Mouse (Mus musculus): ENCODE data around the gene Zp1. TPM values are rescaled to one million over a fixed set of nuclear protein-coding genes. Genes with fewer than 3 reads are reported as not detected.

The Zp1 gene
- polyA plus RNA-seq, 1 experiment from 2014 or later = not detected

GRCm38 (mm10) chr19:10952021-10952939 is 31.8 kb upstream of the Zp1 start:
- Histone ChIP-seq H3K9ac (replicated peaks) (0 out of 2 replicates have a peak overlapping the region, but pooled peaks have one; percentile 1), H3K4me1 (ENCODE audit: insufficient read depth) (peaks cover 10% of the 10 kb centered on the region), H3K4me3 (ENCODE audit: low read depth, low read length) (no peak overlapping the region), H3K4me2 (ENCODE audit: low read depth, low read length) (no peak overlapping the region), H3K9me3 (ENCODE audit: low read length) (no peaks in the 10 kb centered on the region), H3K36me3 (replicated peaks; ENCODE audit: insufficient read depth, low read length) (no peaks in the 10 kb centered on the region), H3K27me3 (ENCODE audit: insufficient read depth, low read length) (peaks cover 3% of the 10 kb centered on the region; the same call in 1 of the 2 replicates), H3K27ac (ENCODE audit: low read depth) (peak overlapping the region; percentile 29; the same call in 1 of the 2 replicates)
- ATAC-seq (no peak), DNase-seq (no peak)
- WGBS (ENCODE audit: insufficient replicate concordance) = 57% methylated on average over 11 of the region's 11 CpGs
- TF ChIP-seq EP300 (IDR thresholded peaks at IDR 0.05; ENCODE audit: low read depth) (no peak), CTCF (IDR thresholded peaks at IDR 0.05; ENCODE audit: low read depth) (no peak)

- 31% methylated on average over 9 of the region's 9 CpGs for WGBS (ENCODE audit: insufficient replicate concordance)
- H3K4me1 ChIP-seq (ENCODE audit: insufficient read depth) = peaks cover 24% of the 10 kb centered on the region
- H3K9ac ChIP-seq (replicated peaks) = peak overlapping the region; percentile 53
- no peak; the same call in 1 of the 2 replicates for ATAC-seq
- H3K36me3 ChIP-seq (replicated peaks; ENCODE audit: insufficient read depth, low read length) = peaks cover 7% of the 10 kb centered on the region
- TF ChIP-seq CTCF (IDR thresholded peaks at IDR 0.05; ENCODE audit: low read depth) (no peak), EP300 (IDR thresholded peaks at IDR 0.05; ENCODE audit: low read depth) (no peak)
- H3K4me2 ChIP-seq (ENCODE audit: low read depth, low read length) = peak overlapping the region; percentile 93
- H3K27ac ChIP-seq (ENCODE audit: low read depth) = peak overlapping the region; percentile 55; the same call in 1 of the 2 replicates
- H3K27me3 ChIP-seq (ENCODE audit: insufficient read depth, low read length) = peaks cover 3% of the 10 kb centered on the region; the same call in 1 of the 2 replicates
- H3K4me3 ChIP-seq (ENCODE audit: low read depth, low read length) = peak overlapping the region; percentile 75
- DNase-seq = no peak
- no peaks in the 10 kb centered on the region for H3K9me3 ChIP-seq (ENCODE audit: low read length)
Measured at GRCm38 (mm10) chr19:10949558-10949957, 29.1 kb upstream of the Zp1 start.

- H3K4me3 ChIP-seq (ENCODE audit: low read depth, low read length) = peak within 1 kb of the TSS; percentile 75
- peaks cover 3% of the 10 kb centered on the region; the same call in 1 of the 2 replicates for H3K27me3 ChIP-seq (ENCODE audit: insufficient read depth, low read length)
- TF ChIP-seq EP300 (IDR thresholded peaks at IDR 0.05; ENCODE audit: low read depth) (no peak; the same call in 1 of the 2 replicates), CTCF (IDR thresholded peaks at IDR 0.05; ENCODE audit: low read depth) (no peak)
- peaks cover 10% of the 10 kb centered on the region for H3K36me3 ChIP-seq (replicated peaks; ENCODE audit: insufficient read depth, low read length)
- under 1% methylated on average over 30 of the region's 30 CpGs for WGBS (ENCODE audit: insufficient replicate concordance)
- H3K9ac ChIP-seq (replicated peaks) = peak within 1 kb of the TSS; percentile 90
- H3K27ac ChIP-seq (ENCODE audit: low read depth) = peak within 1 kb of the TSS; percentile 73
- H3K4me2 ChIP-seq (ENCODE audit: low read depth, low read length) = peak within 1 kb of the TSS; percentile 93
- H3K9me3 ChIP-seq (ENCODE audit: low read length) = no peaks in the 10 kb centered on the region
- ATAC-seq = peak; percentile 98
- DNase-seq = peak; percentile 98
- peaks cover 24% of the 10 kb centered on the region for H3K4me1 ChIP-seq (ENCODE audit: insufficient read depth)
Measured at GRCm38 (mm10) chr19:10949112-10949511, 28.7 kb upstream of the Zp1 start, which contains the start of gene Ccdc86. TSS of gene Ccdc86 (minus strand) at chr19:10949266.

- peak; percentile 43 for DNase-seq
- no peak; the same call in none of the 2 replicates for ATAC-seq
Measured at GRCm38 (mm10) chr19:10948416-10948815, 28.0 kb upstream of the Zp1 start.

GRCm38 (mm10) chr19:10947219-10947618 is 26.8 kb upstream of the Zp1 start:
- Histone ChIP-seq H3K9me3 (ENCODE audit: low read length) (no peaks in the 10 kb centered on the region), H3K36me3 (replicated peaks; ENCODE audit: insufficient read depth, low read length) (peaks cover 29% of the 10 kb centered on the region), H3K9ac (replicated peaks) (peak overlapping the region; percentile 90), H3K4me3 (ENCODE audit: low read depth, low read length) (peak overlapping the region; percentile 75), H3K27me3 (ENCODE audit: insufficient read depth, low read length) (no peaks in the 10 kb centered on the region), H3K4me1 (ENCODE audit: insufficient read depth) (peaks cover 24% of the 10 kb centered on the region), H3K27ac (ENCODE audit: low read depth) (peak overlapping the region; percentile 73), H3K4me2 (ENCODE audit: low read depth, low read length) (peak overlapping the region; percentile 93)
- TF ChIP-seq CTCF (IDR thresholded peaks at IDR 0.05; ENCODE audit: low read depth) (no peak), EP300 (IDR thresholded peaks at IDR 0.05; ENCODE audit: low read depth) (no peak)
- 76% methylated on average over 5 of the region's 5 CpGs for WGBS (ENCODE audit: insufficient replicate concordance)
- no peak for ATAC-seq
- DNase-seq = no peak

More at GRCm38 (mm10) chr19:10948416-10948815, 28.0 kb upstream of the Zp1 start:
- TF ChIP-seq CTCF (IDR thresholded peaks at IDR 0.05; ENCODE audit: low read depth) (no peak), EP300 (IDR thresholded peaks at IDR 0.05; ENCODE audit: low read depth) (no peak)
- H3K4me3 ChIP-seq (ENCODE audit: low read depth, low read length) = peak overlapping the region; percentile 75
- peak overlapping the region; percentile 93 for H3K4me2 ChIP-seq (ENCODE audit: low read depth, low read length)
- H3K9me3 ChIP-seq (ENCODE audit: low read length) = no peaks in the 10 kb centered on the region
- H3K4me1 ChIP-seq (ENCODE audit: insufficient read depth) = peaks cover 24% of the 10 kb centered on the region
- 0% methylated on average over 20 of the region's 20 CpGs for WGBS (ENCODE audit: insufficient replicate concordance)
- peaks cover 17% of the 10 kb centered on the region for H3K36me3 ChIP-seq (replicated peaks; ENCODE audit: insufficient read depth, low read length)
- H3K27ac ChIP-seq (ENCODE audit: low read depth) = peak overlapping the region; percentile 73
- peaks cover 3% of the 10 kb centered on the region; the same call in 1 of the 2 replicates for H3K27me3 ChIP-seq (ENCODE audit: insufficient read depth, low read length)
- peak overlapping the region; percentile 90 for H3K9ac ChIP-seq (replicated peaks)

- DNase-seq (no peak), ATAC-seq (no peak)
- no peaks in the 10 kb centered on the region for H3K27me3 ChIP-seq (ENCODE audit: insufficient read depth, low read length)
- H3K4me1 ChIP-seq (ENCODE audit: insufficient read depth) = peaks cover 24% of the 10 kb centered on the region
- 68% methylated on average over 3 of the region's 3 CpGs for WGBS (ENCODE audit: insufficient replicate concordance)
- TF ChIP-seq EP300 (IDR thresholded peaks at IDR 0.05; ENCODE audit: low read depth) (no peak), CTCF (IDR thresholded peaks at IDR 0.05; ENCODE audit: low read depth) (no peak)
- H3K36me3 ChIP-seq (replicated peaks; ENCODE audit: insufficient read depth, low read length) = peaks cover 34% of the 10 kb centered on the region
- H3K9me3 ChIP-seq (ENCODE audit: low read length) = no peaks in the 10 kb centered on the region
- H3K4me2 ChIP-seq (ENCODE audit: low read depth, low read length) = peak overlapping the region; percentile 93
- H3K9ac ChIP-seq (replicated peaks) = peak overlapping the region; percentile 90
- peak overlapping the region; percentile 73 for H3K27ac ChIP-seq (ENCODE audit: low read depth)
- H3K4me3 ChIP-seq (ENCODE audit: low read depth, low read length) = peak overlapping the region; percentile 75
Measured at GRCm38 (mm10) chr19:10946506-10946905, 26.1 kb upstream of the Zp1 start.
